Mouse (Mus musculus): ENCODE results near the gene Dab1. TPM values are rescaled to one million over a fixed set of nuclear protein-coding genes. Genes with fewer than 3 reads are reported as not detected.

Gene Dab1
- total RNA-seq, 2 experiments from 2014 or later: 138 to 149 TPM

GRCm38 (mm10) chr4:104644862-104645261 is 1025.7 kb downstream of the Dab1 start:
- DNase-seq (ENCODE audit: low spot score in 2 of 2): no peak

- DNase-seq (ENCODE audit: low spot score in 2 of 2): no peak
Observed at GRCm38 (mm10) chr4:104651761-104652160, 1032.6 kb downstream of the Dab1 start.

GRCm38 (mm10) chr4:104656728-104657127 is 1037.6 kb downstream of the Dab1 start:
- no peak for DNase-seq (ENCODE audit: low spot score in 2 of 2)

GRCm38 (mm10) chr4:104662841-104663614 is 1043.9 kb downstream of the Dab1 start:
- no peak for DNase-seq (ENCODE audit: low spot score in 2 of 2)

GRCm38 (mm10) chr4:104665553-104665952 is 1046.4 kb downstream of the Dab1 start:
- DNase-seq (ENCODE audit: low spot score in 2 of 2): peak in 1 of 2 experiments; percentile 71

GRCm38 (mm10) chr4:104666831-104667551 is 1047.8 kb downstream of the Dab1 start:
- DNase-seq (ENCODE audit: low spot score in 2 of 2): no peak

- DNase-seq (ENCODE audit: low spot score in 2 of 2): no peak
Observed at GRCm38 (mm10) chr4:104668061-104668460, 1048.9 kb downstream of the Dab1 start.

- no peak for DNase-seq (ENCODE audit: low spot score in 2 of 2)
Observed at GRCm38 (mm10) chr4:104669406-104669805, 1050.2 kb downstream of the Dab1 start.

GRCm38 (mm10) chr4:104670741-104671140 is 1051.6 kb downstream of the Dab1 start:
- peak in 1 of 2 experiments; percentile 67 for DNase-seq (ENCODE audit: low spot score in 2 of 2)

GRCm38 (mm10) chr4:104673317-104673716 is 1054.2 kb downstream of the Dab1 start:
- peak in 1 of 2 experiments; percentile 67 for DNase-seq (ENCODE audit: low spot score in 2 of 2)

- DNase-seq (ENCODE audit: low spot score in 2 of 2): no peak
Observed at GRCm38 (mm10) chr4:104674706-104675105, 1055.5 kb downstream of the Dab1 start.

- DNase-seq (ENCODE audit: low spot score in 2 of 2): no peak
Observed at GRCm38 (mm10) chr4:104678234-104678633, 1059.1 kb downstream of the Dab1 start.

GRCm38 (mm10) chr4:104680475-104680874 is 1061.3 kb downstream of the Dab1 start:
- no peak for DNase-seq (ENCODE audit: low spot score in 2 of 2)

- DNase-seq (ENCODE audit: low spot score in 2 of 2): no peak
Observed at GRCm38 (mm10) chr4:104686137-104686809, 1067.1 kb downstream of the Dab1 start.

GRCm38 (mm10) chr4:104689047-104689446 is 1069.9 kb downstream of the Dab1 start:
- DNase-seq (ENCODE audit: low spot score in 2 of 2): no peak

GRCm38 (mm10) chr4:104691026-104691425 is 1071.9 kb downstream of the Dab1 start:
- peak; percentile 58 to 69 for DNase-seq (ENCODE audit: low spot score in 2 of 2)

- DNase-seq (ENCODE audit: low spot score in 2 of 2): no peak
Observed at GRCm38 (mm10) chr4:104694188-104694587, 1075.0 kb downstream of the Dab1 start.

- no peak for DNase-seq (ENCODE audit: low spot score in 2 of 2)
Observed at GRCm38 (mm10) chr4:104696522-104696921, 1077.4 kb downstream of the Dab1 start.

GRCm38 (mm10) chr4:104697703-104698102 is 1078.5 kb downstream of the Dab1 start:
- peak in 1 of 2 experiments; percentile 42 for DNase-seq (ENCODE audit: low spot score in 2 of 2)

- peak in 1 of 2 experiments; percentile 52 for DNase-seq (ENCODE audit: low spot score in 2 of 2)
Observed at GRCm38 (mm10) chr4:104705664-104706645, 1086.8 kb downstream of the Dab1 start.
